Mouse (Mus musculus): ENCODE measurements at regions not wholly inside any gene's neighbourhood (a gene's known extent, or its start where the extent isn't known, plus 50 kb on each side); places are given as distances from the start of the nearest gene placed in this dataset.

DNA sequence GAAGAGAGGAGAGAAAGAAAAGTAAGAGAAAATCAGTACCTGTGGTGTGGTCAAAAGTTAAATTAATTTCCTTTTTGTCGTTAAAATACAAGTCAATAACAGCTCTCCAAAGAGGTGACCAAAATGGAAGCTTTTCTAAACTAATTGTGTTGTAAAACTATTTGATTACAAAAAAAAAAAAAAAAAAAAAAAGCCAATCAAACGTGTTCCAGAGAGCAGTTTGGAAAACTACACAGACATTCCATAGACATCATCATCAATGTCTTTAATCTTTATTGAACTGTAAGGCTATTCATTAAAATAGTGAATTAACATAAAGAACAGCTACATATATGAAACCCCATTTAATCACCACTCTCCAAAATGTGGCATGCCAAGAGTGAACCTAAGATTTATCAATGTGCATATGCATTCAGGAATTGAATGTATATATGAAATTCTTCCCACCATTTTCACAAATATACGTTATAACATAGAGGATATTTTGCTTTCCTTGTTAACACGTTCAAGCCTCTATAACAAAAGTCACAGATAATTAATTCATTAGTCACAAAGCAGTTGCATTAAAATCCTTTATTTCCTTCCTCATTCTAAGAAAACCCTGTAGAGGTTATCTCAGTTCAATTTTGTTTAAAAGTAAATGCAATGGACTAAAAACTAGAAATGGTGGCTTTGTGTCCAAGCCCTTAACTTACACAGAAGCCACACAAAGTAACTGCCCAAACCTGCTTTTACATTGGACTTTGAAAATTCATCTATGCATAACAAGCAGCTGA, 545.3 kb upstream of the Cited2 start:
- Histone ChIP-seq H3K4me1 (ENCODE audit: control insufficient read depth, insufficient read depth, low read length) (no peaks in the 10 kb centered on the region), H3K27me3 (ENCODE audit: control insufficient read depth, insufficient read depth, low read length) (no peaks in the 10 kb centered on the region), H3K9ac (replicated peaks; ENCODE audit: low read depth, low read length) (no peak overlapping the region), H3K4me2 (replicated peaks; ENCODE audit: low read depth, low read length) (no peak overlapping the region), H3K27ac (ENCODE audit: low read length) (no peak overlapping the region), H3K9me3 (ENCODE audit: control insufficient read depth, low read depth, low read length) (no peaks in the 10 kb centered on the region), H3K4me3 (ENCODE audit: low read depth, low read length) (no peak overlapping the region), H3K36me3 (ENCODE audit: control insufficient read depth, insufficient read depth, low read length) (no peaks in the 10 kb centered on the region)
- no peak for ATAC-seq (ENCODE audit: insufficient number of reproducible peaks, insufficient read depth, low FRiP score, low read depth)
- 77% methylated on average over 4 of the region's 4 CpGs for WGBS

DNA sequence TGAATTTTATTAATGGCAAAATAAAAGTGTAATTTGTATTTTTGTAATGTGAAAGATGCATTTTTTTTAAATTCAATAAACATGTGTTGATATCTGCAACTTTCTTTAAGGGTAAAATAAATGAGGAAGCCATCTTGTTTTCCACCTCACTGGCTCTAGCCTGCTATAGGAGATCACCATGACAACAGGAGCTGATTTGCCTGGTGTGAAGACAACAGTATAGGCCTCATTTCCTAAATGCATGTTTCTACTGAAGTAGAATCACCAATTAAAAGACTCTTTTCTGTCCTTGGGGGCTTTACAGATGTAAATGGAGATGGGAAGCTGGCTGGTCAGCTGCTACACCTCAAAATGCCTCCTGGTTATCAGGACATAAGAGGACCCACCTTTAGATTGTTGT, 544.4 kb upstream of the Cited2 start:
- ATAC-seq (ENCODE audit: insufficient number of reproducible peaks, insufficient read depth, low FRiP score, low read depth) = no peak
- no peaks in the 10 kb centered on the region for H3K27me3 ChIP-seq (ENCODE audit: control insufficient read depth, insufficient read depth, low read length)
- no peaks in the 10 kb centered on the region for H3K4me1 ChIP-seq (ENCODE audit: control insufficient read depth, insufficient read depth, low read length)
- no peaks in the 10 kb centered on the region for H3K9me3 ChIP-seq (ENCODE audit: control insufficient read depth, low read depth, low read length)
- no peak overlapping the region for H3K4me2 ChIP-seq (replicated peaks; ENCODE audit: low read depth, low read length)
- no peak overlapping the region for H3K9ac ChIP-seq (replicated peaks; ENCODE audit: low read depth, low read length)
- no peaks in the 10 kb centered on the region for H3K36me3 ChIP-seq (ENCODE audit: control insufficient read depth, insufficient read depth, low read length)
- H3K27ac ChIP-seq (ENCODE audit: low read length) = no peak overlapping the region
- H3K4me3 ChIP-seq (ENCODE audit: low read depth, low read length) = no peak overlapping the region

DNA sequence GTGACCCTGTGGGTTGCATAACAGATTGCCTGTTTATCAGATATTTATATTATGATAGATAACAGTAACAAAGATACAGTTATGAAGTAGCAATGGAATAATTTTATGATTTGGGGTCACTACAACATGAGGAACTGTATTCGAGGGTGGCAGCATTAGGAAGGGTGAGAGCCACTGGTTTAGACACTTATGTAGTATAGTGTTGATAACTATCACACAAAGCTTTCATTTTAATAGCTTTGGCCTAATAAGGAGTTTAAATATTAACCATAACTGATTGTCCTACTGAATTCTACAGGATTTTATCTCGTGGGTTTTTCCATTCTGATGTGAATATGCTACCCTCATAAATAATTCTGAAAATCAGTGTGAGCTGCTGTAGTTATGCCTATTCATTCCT, 538.6 kb upstream of the Cited2 start:
- Histone ChIP-seq H3K36me3 (ENCODE audit: control insufficient read depth, insufficient read depth, low read length) (no peaks in the 10 kb centered on the region), H3K4me2 (replicated peaks; ENCODE audit: low read depth, low read length) (no peak overlapping the region), H3K27me3 (ENCODE audit: control insufficient read depth, insufficient read depth, low read length) (no peaks in the 10 kb centered on the region), H3K9ac (replicated peaks; ENCODE audit: low read depth, low read length) (no peak overlapping the region), H3K9me3 (ENCODE audit: control insufficient read depth, low read depth, low read length) (no peaks in the 10 kb centered on the region), H3K4me1 (ENCODE audit: control insufficient read depth, insufficient read depth, low read length) (no peaks in the 10 kb centered on the region), H3K4me3 (ENCODE audit: low read depth, low read length) (no peak overlapping the region), H3K27ac (ENCODE audit: low read length) (no peak overlapping the region)
- WGBS = 50% methylated on average over 2 of the region's 2 CpGs
- ATAC-seq (ENCODE audit: insufficient number of reproducible peaks, insufficient read depth, low FRiP score, low read depth) = no peak

DNA sequence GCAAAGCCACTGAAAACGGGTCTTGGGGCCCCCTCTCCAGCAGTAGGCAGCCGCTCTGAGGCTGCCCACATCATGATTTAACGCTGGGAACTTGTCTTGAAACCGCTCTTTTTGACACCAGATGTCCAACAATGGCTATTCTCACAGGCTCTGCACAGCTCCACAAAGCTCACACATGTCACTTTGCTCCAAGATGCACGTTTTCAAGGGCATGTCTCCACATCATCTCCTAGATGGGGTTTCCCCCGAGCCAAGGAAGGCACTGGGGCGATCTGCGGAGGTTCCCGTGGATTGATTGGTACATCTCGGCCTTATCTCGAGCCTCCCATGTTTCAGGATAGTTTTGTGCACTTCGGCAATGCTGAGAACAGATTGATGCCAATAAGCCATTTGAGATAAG, 526.8 kb upstream of the Cited2 start:
- 37% methylated on average over 12 of the region's 12 CpGs for whole genome bisulfite sequencing
- no peak overlapping the region for H3K9ac ChIP-seq (replicated peaks; ENCODE audit: low read depth, low read length)
- H3K36me3 ChIP-seq (ENCODE audit: control insufficient read depth, insufficient read depth, low read length) = no peaks in the 10 kb centered on the region
- H3K27me3 ChIP-seq (ENCODE audit: control insufficient read depth, insufficient read depth, low read length) = no peaks in the 10 kb centered on the region
- ATAC-seq (ENCODE audit: insufficient number of reproducible peaks, insufficient read depth, low FRiP score, low read depth) = no peak
- H3K4me1 ChIP-seq (ENCODE audit: control insufficient read depth, insufficient read depth, low read length) = no peaks in the 10 kb centered on the region
- no peak overlapping the region for H3K4me2 ChIP-seq (replicated peaks; ENCODE audit: low read depth, low read length)
- no peak overlapping the region for H3K27ac ChIP-seq (ENCODE audit: low read length)
- H3K9me3 ChIP-seq (ENCODE audit: control insufficient read depth, low read depth, low read length) = no peaks in the 10 kb centered on the region
- H3K4me3 ChIP-seq (ENCODE audit: low read depth, low read length) = no peak overlapping the region

DNA sequence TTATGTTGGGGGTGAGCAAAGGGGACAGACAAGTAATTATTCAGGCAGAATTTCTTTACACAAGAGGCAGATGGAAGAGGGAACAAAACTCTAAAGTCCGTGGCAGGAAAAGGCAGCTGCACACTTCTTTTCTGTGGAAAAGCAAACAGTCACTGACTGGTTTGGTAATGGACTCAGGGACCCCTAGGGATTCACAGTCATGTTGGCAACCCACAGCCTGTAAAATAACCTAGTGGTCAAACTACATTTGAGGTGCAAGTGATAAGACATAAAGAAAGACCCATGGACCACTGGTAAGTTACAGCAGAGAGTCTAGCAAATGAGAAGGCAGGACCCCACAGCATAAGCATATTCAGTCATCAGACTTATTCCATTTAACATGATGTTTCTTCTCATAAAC, 526.4 kb upstream of the Cited2 start:
- H3K27me3 ChIP-seq (ENCODE audit: control insufficient read depth, insufficient read depth, low read length) = no peaks in the 10 kb centered on the region
- H3K4me3 ChIP-seq (ENCODE audit: low read depth, low read length) = no peak overlapping the region
- no peaks in the 10 kb centered on the region for H3K36me3 ChIP-seq (ENCODE audit: control insufficient read depth, insufficient read depth, low read length)
- H3K9me3 ChIP-seq (ENCODE audit: control insufficient read depth, low read depth, low read length) = no peaks in the 10 kb centered on the region
- ATAC-seq (ENCODE audit: insufficient number of reproducible peaks, insufficient read depth, low FRiP score, low read depth) = no peak
- no peak overlapping the region for H3K27ac ChIP-seq (ENCODE audit: low read length)
- WGBS = 10% methylated on average over 1 of the region's 1 CpGs
- H3K4me2 ChIP-seq (replicated peaks; ENCODE audit: low read depth, low read length) = no peak overlapping the region
- H3K9ac ChIP-seq (replicated peaks; ENCODE audit: low read depth, low read length) = no peak overlapping the region
- H3K4me1 ChIP-seq (ENCODE audit: control insufficient read depth, insufficient read depth, low read length) = no peaks in the 10 kb centered on the region

DNA sequence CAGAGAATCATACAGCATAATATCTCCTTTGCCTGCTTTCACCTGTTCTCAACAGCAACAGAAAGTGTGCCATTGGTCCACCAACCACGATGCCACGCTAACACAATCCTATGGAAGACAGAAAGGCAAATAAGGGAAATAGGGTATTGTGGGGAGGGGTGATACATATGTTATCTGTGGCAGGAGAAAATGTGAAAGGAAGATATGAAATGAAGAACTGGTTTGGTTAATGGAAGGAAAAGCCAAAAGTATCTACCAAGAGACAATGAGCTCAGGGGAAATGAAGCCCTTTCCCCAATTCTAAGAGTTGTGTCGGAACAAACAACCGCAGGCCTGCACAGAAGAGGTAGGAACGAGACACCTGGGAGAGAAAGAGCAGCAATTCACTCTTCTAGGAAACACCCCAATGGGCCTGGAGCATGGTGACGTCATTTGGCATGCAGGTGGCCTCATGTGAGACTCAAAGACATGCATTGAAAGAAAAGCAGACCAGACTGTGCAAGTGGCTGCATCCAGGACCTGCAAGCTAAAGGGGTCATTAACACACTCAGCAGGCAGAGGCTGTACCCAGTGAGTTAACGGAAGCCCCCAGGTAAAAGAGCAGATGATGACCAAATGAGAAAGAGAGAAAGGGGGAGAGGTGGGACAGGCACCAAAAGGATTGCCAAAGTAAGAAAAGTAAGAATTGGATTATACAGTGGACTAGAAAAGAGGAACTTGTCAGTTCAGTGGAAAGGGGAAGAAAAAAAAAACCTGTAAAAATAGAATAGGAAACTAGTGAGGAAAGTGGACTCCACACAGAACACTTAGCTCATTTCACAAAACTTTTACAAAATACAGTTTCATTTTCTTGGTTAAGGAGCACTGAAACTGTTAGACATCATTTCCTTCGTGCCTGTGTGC, 522.2 kb upstream of the Cited2 start:
- no peaks in the 10 kb centered on the region for H3K4me1 ChIP-seq (ENCODE audit: control insufficient read depth, insufficient read depth, low read length)

DNA sequence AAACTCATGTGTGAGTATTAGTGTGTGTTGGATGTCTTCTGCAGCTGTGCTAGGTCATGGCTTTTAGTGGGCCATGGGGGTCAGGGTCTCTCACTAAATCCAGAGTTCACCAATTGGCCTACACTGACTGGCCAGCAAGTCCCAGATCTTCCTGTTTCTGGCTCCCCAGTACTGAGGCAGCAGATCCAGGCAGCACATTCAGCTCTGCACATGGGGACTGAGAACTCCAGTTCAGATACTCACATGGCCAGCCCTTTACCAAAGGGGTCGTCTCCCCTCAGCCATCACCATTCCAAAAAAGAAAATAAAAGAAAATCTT, 521.6 kb upstream of the Cited2 start:
- ATAC-seq (ENCODE audit: insufficient number of reproducible peaks, insufficient read depth, low FRiP score, low read depth) = no peak
- Histone ChIP-seq H3K4me3 (ENCODE audit: low read depth, low read length) (no peak overlapping the region), H3K36me3 (ENCODE audit: control insufficient read depth, insufficient read depth, low read length) (no peaks in the 10 kb centered on the region), H3K9me3 (ENCODE audit: control insufficient read depth, low read depth, low read length) (no peaks in the 10 kb centered on the region), H3K27me3 (ENCODE audit: control insufficient read depth, insufficient read depth, low read length) (no peaks in the 10 kb centered on the region), H3K9ac (replicated peaks; ENCODE audit: low read depth, low read length) (no peak overlapping the region), H3K27ac (ENCODE audit: low read length) (no peak overlapping the region), H3K4me1 (ENCODE audit: control insufficient read depth, insufficient read depth, low read length) (no peaks in the 10 kb centered on the region), H3K4me2 (replicated peaks; ENCODE audit: low read depth, low read length) (no peak overlapping the region)
- 67% methylated on average over 1 of the region's 1 CpGs for WGBS

More for the DNA sequence above, 522.2 kb upstream of the Cited2 start:
- no peaks in the 10 kb centered on the region for H3K36me3 ChIP-seq (ENCODE audit: control insufficient read depth, insufficient read depth, low read length)
- no peak overlapping the region for H3K4me3 ChIP-seq (ENCODE audit: low read depth, low read length)
- H3K9me3 ChIP-seq (ENCODE audit: control insufficient read depth, low read depth, low read length) = no peaks in the 10 kb centered on the region
- H3K4me2 ChIP-seq (replicated peaks; ENCODE audit: low read depth, low read length) = no peak overlapping the region
- no peak for ATAC-seq (ENCODE audit: insufficient number of reproducible peaks, insufficient read depth, low FRiP score, low read depth)
- 83% methylated on average over 8 of the region's 8 CpGs for whole genome bisulfite sequencing
- no peak overlapping the region for H3K9ac ChIP-seq (replicated peaks; ENCODE audit: low read depth, low read length)
- no peak overlapping the region for H3K27ac ChIP-seq (ENCODE audit: low read length)
- no peaks in the 10 kb centered on the region for H3K27me3 ChIP-seq (ENCODE audit: control insufficient read depth, insufficient read depth, low read length)

DNA sequence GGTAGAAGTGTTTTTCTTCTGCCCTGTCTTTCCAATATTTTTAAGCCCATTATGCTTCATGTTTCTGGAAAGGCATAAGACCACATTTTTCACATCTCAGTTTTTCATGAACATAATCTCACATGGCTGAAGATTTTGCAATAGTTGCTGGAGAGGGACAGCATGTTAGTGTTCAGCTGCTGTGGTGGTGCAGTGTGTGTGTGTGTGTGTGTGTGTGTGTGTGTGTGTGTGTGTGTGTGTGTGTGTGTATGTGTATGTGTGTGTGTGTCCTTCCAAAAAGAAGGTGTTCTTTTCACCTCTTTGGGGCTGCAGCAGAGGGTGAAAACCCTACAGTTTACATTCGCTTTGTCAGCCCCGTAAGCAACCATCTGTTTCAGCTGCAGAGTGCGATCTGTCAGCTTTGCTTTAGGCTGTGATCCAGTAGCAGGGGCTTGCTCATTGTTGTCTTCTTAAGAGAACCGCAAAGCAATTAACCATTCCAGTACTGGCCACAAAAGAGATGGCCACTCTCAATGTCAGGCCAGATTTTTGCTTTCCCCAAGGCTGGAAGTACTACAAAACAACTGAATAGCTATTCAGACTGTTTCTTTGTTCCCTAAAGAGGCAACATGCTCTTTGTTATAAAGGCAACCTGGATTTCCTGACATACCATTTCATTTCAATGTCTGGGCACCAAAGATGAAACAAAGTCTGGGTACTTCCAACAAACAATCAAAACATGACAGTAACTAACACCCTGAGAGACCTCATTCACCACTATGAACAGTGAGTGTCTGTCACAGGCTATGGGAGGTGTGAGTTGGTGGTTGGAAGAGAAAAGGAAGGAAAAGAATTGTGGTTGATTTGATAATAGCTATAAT, 520.2 kb upstream of the Cited2 start:
- ATAC-seq (ENCODE audit: insufficient number of reproducible peaks, insufficient read depth, low FRiP score, low read depth) = no peak
- H3K9me3 ChIP-seq (ENCODE audit: control insufficient read depth, low read depth, low read length) = no peaks in the 10 kb centered on the region
- H3K4me1 ChIP-seq (ENCODE audit: control insufficient read depth, insufficient read depth, low read length) = no peaks in the 10 kb centered on the region
- no peak overlapping the region for H3K27ac ChIP-seq (ENCODE audit: low read length)
- no peak overlapping the region for H3K4me2 ChIP-seq (replicated peaks; ENCODE audit: low read depth, low read length)
- H3K36me3 ChIP-seq (ENCODE audit: control insufficient read depth, insufficient read depth, low read length) = no peaks in the 10 kb centered on the region
- H3K4me3 ChIP-seq (ENCODE audit: low read depth, low read length) = no peak overlapping the region
- WGBS = 27% methylated on average over 4 of the region's 4 CpGs
- no peak overlapping the region for H3K9ac ChIP-seq (replicated peaks; ENCODE audit: low read depth, low read length)
- H3K27me3 ChIP-seq (ENCODE audit: control insufficient read depth, insufficient read depth, low read length) = no peaks in the 10 kb centered on the region

Measured in stomach, embryonic 14.5 days (tissue).